Mouse (Mus musculus) skeletal muscle tissue, adult 2 months (tissue): Measurements from ENCODE around the gene Ankrd28.
A peak's percentile ranks its signal among the peaks of the same experiment; 100 is the strongest.

Experiments
- DNase-seq: peaks from one replicate; pipeline ENCODE4 v3.0.0-alpha.2; 2012; ENCODE audit warnings: low read depth, low spot score

Gene Ankrd28

DNA sequence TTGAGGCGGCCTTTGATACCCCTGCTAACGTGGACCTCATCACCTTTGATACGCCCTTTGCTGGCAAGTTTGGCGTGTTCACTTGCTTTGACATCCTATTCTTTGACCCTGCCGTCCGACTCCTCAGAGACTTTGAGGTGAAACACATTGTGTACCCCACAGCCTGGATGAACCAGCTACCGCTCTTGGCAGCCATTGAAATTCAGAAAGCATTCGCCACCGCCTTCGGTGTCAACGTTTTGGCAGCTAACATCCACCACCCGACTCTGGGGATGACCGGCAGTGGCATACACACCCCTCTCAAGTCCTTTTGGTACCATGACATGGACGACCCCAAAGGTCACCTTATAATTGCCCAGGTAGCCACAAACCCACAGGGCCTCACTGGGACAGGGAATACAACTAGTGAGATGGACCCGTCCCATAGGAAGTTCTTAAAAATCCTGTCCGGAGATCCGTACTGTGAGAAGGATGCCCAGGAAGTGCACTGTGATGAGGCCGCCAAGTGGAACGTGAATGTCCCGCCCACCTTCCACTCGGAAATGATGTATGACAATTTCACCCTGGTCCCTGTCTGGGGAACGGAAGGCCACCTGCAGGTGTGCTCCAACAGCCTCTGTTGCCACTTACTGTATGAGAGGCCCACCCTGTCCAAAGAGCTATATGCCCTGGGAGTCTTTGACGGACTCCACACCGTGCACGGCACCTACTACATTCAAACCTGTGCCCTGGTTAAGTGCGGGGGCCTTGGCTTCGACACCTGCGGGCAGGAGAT, 163.3 kb downstream of the Ankrd28 start:
- no peak for DNase-seq

DNA sequence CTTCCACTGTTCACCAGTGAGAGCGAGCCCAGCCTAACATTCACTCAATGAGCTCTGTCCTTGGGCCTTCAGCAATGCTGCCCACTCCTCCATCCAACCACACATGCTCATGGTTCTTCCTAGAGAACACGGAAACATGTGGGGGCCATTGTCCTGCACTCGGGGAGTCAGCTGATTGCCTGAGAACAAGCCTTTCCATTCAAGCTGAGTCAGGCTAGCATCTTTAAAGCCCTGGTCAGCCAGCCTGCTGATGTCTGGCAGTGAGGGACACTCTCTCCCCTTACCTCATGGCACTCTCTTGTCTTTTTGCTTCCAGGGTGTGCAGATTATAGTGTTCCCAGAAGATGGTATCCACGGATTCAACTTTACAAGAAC, 164.9 kb downstream of the Ankrd28 start:
- DNase-seq: no peak

DNA sequence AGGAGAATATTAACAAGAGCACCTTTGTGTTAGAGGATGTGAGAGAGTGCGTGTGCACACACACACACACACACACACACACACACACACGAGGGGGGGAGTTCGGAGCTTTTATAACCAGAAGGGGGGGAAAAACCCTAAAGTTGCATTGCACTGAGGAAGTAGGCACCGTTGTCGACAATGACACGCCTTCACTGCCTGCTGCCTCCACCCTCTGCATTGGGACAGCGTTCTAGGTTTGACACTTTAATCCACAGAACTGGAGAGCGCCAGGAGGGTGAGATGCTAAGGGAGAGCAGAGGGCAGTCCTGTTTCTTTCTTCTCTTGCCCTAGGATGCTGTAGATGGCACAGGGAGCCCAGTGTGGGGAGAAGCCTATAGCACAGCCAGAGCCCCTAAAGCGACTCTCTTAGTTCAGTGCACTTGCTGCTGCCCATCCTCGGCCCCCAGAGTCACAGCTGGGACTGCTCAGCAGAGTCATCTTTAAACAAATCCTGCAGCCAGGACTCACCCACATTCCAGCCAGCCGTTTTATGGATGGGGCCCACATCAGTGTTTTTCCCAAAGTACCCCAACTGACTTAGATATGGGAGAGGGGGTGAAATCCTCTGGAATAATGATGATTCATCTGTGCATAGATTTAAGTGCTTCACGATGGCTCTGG, 165.4 kb downstream of the Ankrd28 start:
- DNase-seq: no peak

DNA sequence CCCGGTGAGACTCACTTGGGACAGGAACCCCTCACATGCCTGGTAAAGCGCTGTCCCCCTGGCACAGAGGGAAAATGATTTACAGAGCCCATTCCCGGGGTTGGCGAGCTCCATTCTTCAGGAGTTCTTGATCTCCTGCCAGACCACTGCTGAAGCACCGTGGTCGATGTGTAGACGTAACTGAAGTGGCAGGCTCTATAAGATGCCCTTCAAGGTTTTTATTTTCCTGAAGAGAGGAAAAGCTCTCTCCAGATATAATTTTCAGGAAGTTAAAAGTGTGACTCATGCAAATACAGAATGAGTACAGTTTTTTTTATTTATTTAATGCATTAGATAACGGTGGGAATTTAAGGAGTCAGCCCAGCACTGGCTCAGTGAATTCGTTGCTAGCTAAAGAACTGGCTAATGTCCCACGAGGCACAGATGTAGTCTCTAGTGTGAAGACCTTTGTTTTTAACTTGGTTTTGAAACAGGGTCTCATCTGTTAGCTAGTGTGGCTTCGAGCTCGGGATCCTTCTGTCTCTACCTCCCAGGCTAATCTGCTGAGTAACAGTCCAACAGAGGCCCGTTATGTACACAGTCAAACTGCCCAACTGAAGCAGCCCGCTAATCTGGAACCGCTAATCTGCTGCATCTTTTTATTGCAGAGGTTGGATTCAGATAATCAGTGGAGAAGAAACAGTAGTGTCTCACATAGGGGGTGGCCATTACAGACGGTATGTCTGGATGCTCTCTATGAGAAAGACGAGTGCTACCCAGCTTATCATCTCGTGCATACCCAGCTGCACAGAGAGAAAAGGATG, 166.2 kb downstream of the Ankrd28 start:
- DNase-seq: no peak

DNA sequence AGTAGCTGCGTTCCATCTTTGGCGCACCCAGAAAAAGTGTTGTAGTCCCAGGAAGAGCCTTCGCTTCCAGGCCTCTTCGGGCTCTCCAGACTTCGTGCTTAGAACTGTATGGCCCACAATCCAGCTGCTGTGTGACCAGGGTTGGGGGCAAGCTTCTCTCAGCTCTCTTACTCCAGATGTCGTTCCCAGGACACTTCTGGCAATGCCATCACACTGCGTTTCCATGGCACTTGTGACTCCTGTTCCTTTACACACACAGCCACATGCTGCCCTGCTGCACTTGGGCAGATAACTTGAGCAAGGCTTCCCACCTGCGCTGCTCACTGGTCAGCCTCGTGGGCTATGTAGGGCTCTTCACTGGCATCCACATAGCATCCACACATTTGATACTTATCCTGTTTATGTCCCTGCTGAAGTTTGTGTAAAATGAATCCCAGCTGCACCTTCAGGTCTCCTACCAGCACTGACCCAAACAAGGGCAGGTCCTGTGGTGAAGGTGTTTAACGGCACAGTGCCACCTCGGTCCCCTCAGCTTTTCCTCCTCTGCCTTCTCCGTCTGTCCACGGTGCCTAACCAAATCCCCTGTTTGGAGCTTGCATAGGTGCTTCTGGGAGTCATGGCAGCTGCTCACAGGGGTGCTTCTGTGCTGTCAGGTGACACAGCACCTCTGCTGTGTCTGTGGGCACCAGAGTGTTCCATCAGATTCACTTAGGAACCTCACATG, 166.9 kb downstream of the Ankrd28 start:
- DNase-seq: no peak

DNA sequence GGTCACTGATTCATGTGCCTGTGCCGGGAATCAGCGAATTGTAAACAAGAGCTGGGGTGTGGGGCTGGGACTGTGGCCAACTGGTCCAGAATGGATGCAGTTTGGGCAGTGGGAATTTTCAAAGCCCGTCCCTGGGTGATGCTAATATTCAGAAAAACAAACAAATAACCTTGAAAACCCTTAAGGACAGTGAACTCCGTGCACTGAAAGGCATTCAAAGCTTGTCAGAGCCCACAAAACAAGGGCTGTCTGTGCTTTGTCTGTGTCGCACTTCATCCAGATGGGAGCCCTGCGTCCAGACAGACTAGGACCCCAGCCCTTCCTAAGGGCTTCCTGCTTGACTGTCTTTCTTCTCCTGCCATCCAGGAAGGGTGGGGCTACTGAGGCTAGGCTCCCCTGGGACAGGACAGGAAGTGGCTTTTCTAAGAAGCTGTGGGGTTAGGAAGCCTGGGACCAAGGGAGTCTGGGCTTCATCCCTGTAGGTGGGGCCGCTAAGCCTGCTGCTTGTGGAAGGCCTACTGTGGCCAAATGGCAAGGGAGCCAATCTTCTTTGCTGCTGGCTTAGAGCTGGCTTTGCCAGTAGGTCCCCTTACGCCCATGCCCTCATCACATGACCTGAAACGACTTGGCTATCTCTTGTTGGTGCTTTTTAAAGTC, 167.8 kb downstream of the Ankrd28 start:
- peak; percentile 93 for DNase-seq

DNA sequence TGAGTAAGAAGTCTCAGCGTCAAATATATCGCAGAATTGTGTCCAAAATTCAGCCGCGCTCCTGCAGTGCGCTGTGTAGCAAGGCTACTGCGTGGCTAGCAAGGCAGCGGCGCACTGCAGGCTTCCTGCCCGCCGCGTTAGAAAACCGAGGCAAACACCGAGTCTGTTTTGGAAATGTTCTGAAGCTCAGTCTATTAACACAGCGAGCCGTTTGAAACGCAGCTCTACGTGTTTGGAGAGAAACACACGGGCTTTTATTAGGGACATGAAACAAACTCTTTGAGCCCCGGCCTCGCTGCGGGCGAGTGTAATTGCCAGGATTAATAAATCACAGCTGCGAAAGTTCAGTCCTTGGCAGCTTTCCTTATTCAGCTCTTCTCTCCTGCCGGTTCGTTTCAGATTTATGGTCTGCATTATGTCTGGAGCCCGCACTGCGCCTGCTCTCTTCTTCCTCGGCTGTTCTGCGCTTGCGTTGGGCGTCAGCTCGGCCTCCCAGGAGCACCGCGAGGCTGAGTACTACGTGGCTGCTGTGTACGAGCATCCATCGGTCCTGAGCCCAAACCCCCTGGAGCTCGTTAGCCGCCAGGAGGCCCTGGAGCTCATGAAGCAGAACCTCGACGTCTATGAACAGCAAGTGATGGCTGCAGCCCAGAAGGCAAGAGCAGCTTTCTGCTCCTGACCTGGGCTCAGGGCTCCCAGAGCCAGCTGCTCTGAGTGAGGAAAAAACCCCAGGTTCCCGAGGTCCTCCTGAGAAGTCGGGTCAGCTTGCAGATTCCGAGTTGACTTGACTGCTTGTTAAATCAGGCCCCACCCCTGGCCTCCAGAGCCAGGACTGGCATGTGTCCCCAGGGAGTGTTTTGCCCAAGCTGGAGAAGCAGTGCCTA, 168.5 kb downstream of the Ankrd28 start:
- peak; percentile 96 for DNase-seq

DNA sequence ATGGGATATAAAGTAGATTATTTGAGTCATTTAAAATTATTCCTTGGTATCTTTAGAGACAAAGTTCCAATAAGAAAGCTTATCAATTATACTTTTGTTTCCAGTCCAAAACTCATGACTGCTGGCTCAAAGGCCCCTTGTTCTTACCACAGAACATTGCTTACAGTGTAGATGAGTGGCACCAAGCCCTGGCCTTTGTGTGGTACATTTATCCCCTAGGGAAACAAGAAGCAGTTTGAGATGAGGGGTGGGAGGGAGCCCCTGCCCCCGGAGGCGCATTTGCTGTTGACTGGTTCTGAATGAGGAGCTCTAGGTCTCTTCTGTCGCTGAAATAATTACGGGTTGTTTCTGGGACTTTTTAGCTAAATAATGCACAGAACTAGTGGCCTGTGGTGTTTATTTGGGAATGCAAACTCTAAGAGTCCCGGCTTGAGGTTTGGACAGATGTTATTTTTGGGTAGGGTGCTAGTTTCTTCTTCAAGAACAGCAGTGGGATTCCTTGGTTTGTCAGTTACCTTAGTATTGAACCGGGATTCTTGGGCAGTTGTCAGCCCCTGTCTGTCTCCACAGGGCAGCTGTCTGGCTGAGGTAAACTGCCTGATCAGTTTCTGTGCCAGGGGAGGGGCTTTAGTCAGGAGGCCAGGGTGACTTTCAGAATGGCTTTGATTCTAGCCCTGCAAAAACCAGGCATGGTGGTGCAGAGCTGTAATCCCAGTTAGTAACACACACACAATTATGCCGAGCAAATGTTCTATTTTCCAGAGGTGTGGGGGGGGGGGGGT, 169.9 kb downstream of the Ankrd28 start:
- no peak for DNase-seq

DNA sequence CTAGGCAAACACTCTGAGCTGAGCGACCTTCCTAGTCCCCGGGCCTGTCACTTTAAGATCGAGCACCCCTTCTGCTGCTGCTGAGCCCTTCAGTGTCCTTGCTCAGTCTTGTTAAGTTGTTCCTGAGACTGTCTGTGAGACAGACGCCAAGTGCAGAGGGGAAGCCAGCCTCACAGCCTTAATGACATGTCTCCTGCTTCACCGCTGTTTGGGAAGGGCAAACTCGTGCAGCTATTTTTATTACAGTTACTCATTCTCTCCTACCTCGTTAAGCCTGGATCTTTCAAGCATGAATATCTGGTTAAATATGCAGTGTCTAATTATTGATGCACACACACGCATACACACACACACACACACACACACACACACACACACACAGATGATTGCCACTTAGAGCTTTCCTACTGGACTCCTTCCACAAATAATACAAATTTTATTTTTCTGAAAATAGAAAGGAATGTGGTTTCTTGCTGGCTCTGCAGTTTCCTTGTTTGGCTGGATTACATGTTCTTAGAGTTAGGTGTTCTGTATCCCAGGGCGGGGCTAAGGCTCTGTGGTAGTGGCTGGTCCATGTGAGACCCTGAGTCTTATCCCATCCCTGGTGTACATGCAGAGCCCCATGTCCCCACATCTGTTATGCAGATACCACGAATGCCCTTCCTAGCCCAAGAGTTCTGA, 170.8 kb downstream of the Ankrd28 start:
- DNase-seq: peak; percentile 90

DNA sequence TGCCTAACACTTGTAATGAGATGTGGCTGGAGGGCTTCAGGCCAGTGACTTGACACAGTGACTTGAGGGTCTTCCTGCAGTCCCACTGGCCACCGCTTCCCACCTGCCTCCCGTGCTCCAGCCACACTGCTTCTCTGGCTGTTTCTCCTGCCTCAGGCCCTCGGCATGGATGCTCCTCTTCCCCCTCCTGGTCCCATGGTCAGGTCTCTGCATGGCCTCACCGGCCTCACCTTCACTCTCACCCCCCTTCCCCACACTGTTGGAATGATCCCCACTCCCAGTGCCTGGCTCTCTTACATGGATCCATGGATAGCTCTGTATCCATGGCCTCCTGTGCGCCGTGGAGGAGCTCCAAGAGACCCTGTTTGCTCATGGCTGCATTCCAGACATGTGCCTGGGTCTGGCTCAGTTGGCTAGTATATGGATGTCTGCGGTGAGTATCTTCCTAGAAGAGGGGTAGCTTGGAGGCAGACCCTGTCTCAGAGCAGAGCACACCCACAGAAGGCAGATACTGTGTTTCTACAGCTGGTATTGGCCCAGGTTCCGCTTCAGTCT, 172.2 kb downstream of the Ankrd28 start:
- DNase-seq: no peak

DNA sequence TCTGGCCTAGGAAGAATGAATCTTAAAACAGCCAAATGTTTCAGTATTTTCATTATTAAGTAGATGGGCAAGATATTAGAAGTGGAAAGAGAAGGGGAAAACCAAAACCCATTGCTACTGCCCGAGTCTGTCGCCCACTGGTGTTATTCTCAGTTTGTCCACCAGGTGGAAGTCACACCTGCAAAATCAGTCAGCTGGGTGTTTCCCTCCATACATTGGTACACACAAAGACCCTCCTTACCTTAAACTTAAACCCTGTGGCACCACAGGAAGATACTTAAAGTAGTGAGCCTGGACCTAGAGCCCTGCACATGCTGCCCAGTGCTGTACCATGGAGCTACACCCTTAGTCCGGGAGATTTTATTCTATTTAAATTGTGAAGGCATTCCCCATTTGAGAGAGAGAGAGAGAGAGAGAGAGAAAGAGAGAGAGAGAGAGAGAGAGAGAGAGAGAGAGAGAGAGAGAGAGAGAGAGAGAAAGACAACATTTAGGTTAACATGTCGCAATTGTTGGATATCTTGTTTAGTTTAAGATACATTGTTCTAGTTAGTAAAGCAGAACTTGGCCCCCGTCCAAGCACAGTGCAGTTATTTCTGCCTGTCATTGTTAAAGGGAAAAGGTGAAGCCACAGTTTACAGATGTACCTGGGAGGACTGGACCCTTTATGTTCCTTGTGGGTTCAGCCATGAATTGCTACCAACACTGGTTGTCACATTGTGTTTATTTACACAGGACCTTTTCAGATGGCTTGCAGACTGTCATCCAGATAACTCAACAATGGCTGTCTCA, 173.4 kb downstream of the Ankrd28 start:
- DNase-seq: no peak

DNA sequence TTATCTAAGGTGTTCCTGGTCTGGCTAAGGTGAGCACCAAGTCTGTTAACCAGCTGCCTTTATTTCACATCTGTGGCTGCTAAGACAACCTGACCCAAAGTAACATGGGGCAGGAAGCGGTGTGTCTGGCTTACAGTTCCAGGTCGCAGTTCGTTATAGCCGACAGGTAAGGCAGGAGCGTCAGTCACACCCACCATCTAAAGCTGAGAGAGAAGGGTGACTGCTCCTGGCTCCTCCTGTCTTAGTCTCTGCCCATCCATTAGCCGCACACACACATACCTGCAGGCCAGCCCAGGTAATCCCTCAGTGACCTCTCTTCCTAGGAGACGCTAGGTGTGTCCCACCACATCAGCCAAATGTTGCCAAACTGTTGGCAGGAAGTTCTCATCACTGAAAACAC, 174.1 kb downstream of the Ankrd28 start:
- DNase-seq: no peak

DNA sequence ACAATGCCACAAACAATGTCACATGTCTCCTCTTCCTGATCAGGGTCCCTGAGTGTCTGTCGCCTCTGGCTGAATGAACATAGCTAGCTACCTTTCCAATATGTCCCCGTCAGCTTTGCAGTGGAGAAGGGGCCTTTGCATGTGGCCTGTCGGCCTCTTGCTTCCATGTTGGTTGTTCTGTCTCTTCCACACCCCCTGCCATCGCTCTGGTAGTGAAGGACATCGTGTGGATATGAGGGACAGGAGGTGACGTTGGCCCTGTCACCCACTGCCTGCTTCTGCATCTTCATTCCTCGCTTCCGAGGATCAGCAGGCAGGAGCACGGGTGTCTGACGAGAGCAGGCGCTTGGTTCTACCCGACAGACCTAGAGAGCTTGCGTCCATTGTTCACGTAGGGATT, 175.0 kb downstream of the Ankrd28 start:
- DNase-seq: no peak

DNA sequence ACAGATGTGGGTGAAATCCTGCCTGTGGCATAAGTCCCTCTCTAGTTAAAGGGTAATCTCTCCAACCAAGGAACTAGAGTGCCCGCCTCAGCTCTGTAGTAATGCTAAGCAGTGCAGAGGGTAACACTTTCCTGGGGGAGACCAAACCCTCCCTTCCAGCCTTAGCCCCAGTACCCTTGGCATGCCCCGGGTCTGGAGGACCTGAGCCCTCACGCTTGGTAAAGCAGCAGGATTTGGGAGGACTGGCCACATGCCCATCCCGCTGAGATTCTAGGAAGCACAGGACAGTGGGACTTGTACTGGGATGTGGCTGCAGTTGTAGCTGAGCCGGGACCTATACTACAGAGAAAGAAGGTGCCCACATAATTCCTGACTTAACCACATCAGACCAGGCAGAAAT, 175.6 kb downstream of the Ankrd28 start:
- DNase-seq: no peak

DNA sequence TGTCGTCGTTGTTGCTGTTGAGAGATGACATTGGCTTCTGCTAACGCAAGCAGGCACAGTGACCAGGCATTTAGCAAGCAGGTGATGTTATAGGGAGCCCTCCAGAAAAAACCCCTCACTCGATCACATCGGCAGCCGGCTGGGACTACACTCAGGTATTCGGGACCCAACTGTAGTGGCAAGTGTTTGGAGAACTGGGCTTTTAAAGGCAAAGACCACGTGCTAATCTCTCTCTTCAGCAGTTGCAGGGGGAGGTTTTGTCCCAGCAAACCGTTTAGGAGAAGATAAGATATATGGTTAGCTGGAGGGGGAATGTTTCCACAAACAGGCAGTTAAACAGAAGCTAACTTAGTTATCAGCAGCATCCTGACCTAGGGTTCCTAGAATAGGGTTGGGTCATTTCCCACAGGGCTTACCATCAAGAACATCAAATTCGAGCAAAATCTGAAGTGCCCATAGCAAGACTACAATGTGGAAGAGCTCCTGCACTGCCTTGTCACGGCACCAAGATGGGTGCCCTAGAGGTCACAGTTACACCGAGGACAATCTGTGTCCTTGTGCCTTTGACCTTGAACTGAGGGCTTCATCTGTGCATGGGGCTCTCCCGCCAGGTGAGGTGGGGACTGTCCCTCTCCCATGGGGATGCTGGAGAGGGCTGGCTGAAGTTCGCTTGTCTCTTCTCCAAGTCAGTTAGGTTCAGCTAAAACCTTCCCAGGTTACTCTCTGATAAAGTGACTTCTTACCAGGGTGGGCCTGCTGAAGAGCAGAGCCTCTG, 177.2 kb downstream of the Ankrd28 start:
- no peak for DNase-seq

DNA sequence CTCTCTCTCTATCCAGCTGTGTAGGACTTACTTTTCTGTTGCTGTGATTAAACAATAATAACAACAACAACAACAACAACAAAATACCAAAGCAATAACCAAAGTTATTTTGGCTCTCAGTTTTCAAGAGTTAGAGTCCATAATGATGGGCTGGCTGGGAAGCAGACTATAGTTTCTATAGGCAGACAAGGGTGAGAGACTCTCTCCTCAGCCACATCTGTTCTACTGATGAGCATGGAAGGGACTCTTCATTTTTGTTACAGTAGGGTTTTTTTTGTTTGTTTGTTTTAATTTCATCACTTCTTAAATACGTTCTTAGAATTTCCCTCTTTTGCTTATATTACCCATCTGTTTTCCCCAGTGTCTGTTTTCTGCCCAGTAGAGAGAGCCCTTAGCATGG, 177.8 kb downstream of the Ankrd28 start:
- DNase-seq: no peak

DNA sequence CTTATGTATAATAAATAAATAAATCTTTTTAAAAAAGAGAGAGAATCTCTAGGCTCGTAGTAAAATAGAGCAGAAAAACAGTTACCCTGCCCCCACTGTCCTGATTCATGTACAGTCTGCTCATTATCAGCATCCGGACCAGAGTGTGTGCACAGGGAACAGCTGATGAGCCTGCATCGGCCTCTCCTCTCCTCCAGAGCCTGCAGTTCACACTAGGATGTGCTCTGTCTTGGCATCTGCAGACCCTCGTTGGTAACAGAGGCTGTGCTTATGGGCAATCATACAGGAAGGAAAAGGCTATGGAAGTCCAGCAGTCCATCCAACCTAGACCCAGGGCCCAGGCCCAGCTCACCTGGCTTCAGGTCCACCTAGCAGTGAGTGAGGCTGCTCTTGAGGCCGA, 178.3 kb downstream of the Ankrd28 start:
- DNase-seq: no peak
